Mouse (Mus musculus): Measurements from ENCODE around the gene Aldh1a2. TPM values are rescaled to one million over a fixed set of nuclear protein-coding genes. Genes with fewer than 3 reads are reported as not detected.

Gene Aldh1a2
- polyA plus RNA-seq, 1 experiment = 8.7 TPM

DNA sequence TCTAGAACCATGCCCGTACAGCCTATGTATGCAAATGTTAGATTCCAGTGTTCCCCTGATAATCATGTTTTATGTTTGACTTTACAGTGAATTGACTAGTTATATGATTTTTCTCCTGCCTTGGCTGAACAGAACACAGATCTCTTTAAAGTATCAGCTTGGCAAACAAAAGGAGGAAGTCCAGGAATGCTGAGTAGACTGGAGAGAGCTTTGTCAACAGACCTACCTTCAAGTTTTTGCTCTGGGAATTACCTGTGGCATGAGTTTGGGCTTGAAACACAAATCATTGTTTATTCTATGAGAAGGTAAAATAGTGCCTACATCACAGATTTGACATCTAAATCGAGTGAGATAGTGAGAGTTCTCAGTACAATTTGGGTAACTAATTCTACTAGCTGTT, 24.3 kb downstream of the Aldh1a2 start:
- Histone ChIP-seq H3K27ac (ENCODE audit: insufficient read depth, low read depth, low read length) (no peak overlapping the region), H3K4me1 (ENCODE audit: control insufficient read depth, insufficient read depth, low read length) (no peaks in the 10 kb centered on the region), H3K36me3 (ENCODE audit: control insufficient read depth, insufficient read depth, low read length) (no peaks in the 10 kb centered on the region), H3K27me3 (replicated peaks; ENCODE audit: control insufficient read depth, insufficient read depth, low read length) (no peaks in the 10 kb centered on the region), H3K4me3 (ENCODE audit: insufficient read depth, low read depth, low read length) (no peak overlapping the region)
- TF ChIP-seq CTCF (conservative IDR thresholded peaks at IDR 0.05; ENCODE audit: insufficient read depth, insufficient read length, low read depth, low read length) = no peak
- no peak for TF ChIP-seq POLR2A (IDR thresholded peaks at IDR 0.05; ENCODE audit: low read depth, low read length)
- WGBS = 83% methylated on average over 2 of the region's 2 CpGs
- DNase-seq = no peak

DNA sequence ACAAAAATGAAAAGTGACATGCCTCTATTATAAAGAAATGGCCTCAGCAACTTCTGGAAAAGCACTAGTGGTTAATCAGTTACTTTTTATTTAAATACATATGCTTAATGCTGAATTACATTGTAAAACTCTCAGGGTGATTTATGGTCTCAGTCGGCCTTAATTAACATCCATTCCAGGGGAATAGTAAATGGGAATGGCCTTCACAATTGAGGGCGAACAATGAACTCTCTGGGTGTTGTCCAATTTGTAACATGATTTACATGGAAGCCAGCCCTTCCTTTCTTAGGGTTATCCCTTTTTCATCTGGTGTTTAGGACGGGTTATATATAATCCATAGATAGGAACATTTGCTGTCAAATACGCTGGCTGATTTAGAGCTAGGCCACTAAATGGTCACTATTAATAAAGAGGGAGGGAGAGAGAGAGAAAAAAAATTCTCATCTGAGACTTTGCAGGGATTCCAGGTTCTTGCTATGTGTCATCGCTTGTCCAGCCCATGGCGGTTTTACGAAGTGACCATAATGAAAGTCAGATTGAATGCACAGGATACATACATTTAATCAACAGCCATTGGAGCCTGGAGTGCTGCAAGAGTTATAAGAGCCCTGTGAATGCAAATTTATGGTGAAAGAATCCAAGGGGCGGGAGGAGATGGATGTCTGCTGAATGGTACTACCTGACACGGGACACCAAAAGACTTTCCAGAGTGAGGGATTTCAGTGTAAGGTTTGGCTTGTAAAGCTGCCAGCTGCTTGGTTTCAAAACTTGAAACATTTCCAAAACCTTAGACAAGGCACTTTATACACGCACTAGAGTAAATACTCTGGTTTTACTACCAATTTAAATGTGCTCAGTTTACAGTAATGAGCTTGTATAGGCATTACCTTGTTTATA, 26.2 kb downstream of the Aldh1a2 start:
- WGBS = 51% methylated on average over 10 of the region's 10 CpGs
- TF ChIP-seq POLR2A (IDR thresholded peaks at IDR 0.05; ENCODE audit: low read depth, low read length) = no peak
- no peaks in the 10 kb centered on the region; the same call in 1 of the 2 replicates for H3K27me3 ChIP-seq (replicated peaks; ENCODE audit: control insufficient read depth, insufficient read depth, low read length)
- no peak overlapping the region for H3K4me3 ChIP-seq (ENCODE audit: insufficient read depth, low read depth, low read length)
- DNase-seq = peak; percentile 8
- H3K27ac ChIP-seq (ENCODE audit: insufficient read depth, low read depth, low read length) = no peak overlapping the region
- no peaks in the 10 kb centered on the region for H3K36me3 ChIP-seq (ENCODE audit: control insufficient read depth, insufficient read depth, low read length)
- H3K4me1 ChIP-seq (ENCODE audit: control insufficient read depth, insufficient read depth, low read length) = no peaks in the 10 kb centered on the region

DNA sequence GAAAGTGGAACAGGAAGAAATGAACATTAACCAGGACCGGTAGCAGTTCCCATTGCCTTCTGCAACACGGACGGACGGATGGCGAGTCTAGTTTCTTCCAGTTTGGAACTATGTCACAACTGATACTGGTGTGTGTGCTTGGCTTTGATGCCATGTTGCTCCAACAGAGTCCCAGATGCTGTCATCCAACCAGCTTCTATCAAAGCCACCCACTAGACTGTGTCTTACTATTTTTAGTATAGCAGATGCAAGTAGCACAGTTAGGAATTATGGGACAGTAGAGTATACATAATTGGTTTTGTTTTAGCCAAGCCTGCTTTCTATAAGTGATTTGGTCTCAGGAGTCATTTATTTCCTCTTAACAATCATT, 26.8 kb downstream of the Aldh1a2 start:
- no peak for DNase-seq
- Histone ChIP-seq H3K27me3 (replicated peaks; ENCODE audit: control insufficient read depth, insufficient read depth, low read length) (no peaks in the 10 kb centered on the region; the same call in 1 of the 2 replicates), H3K4me1 (ENCODE audit: control insufficient read depth, insufficient read depth, low read length) (no peaks in the 10 kb centered on the region), H3K27ac (ENCODE audit: insufficient read depth, low read depth, low read length) (no peak overlapping the region), H3K36me3 (ENCODE audit: control insufficient read depth, insufficient read depth, low read length) (no peaks in the 10 kb centered on the region), H3K4me3 (ENCODE audit: insufficient read depth, low read depth, low read length) (no peak overlapping the region)
- TF ChIP-seq CTCF (conservative IDR thresholded peaks at IDR 0.05; ENCODE audit: insufficient read depth, insufficient read length, low read depth, low read length) = no peak
- WGBS = 75% methylated on average over 5 of the region's 5 CpGs

DNA sequence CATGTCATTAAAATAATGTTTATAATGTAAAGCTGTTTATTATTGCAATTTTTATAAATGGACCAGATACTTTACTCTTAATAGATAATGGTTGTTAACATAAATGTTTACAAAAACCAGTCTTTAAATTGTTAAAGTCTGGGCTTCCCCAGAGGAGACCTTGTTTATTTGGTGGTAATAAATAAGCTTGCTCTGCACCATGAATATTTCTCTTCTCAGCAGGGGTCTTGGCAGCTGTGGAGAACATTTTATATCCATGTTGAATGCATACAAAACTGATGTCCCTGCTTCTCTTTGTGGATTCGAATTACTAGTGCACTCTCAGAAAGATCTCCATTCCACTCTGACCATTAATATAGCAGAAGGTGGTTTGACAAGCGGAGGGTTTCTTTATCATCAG, 38.8 kb downstream of the Aldh1a2 start:
- DNase-seq = no peak
- H3K27ac ChIP-seq (ENCODE audit: insufficient read depth, low read depth, low read length) = no peak overlapping the region
- H3K36me3 ChIP-seq (ENCODE audit: control insufficient read depth, insufficient read depth, low read length) = no peaks in the 10 kb centered on the region
- no peak overlapping the region for H3K4me3 ChIP-seq (ENCODE audit: insufficient read depth, low read depth, low read length)
- 70% methylated on average over 2 of the region's 2 CpGs for WGBS
- no peaks in the 10 kb centered on the region for H3K27me3 ChIP-seq (replicated peaks; ENCODE audit: control insufficient read depth, insufficient read depth, low read length)
- TF ChIP-seq CTCF (conservative IDR thresholded peaks at IDR 0.05; ENCODE audit: insufficient read depth, insufficient read length, low read depth, low read length) (no peak), POLR2A (IDR thresholded peaks at IDR 0.05; ENCODE audit: low read depth, low read length) (no peak)
- no peaks in the 10 kb centered on the region for H3K4me1 ChIP-seq (ENCODE audit: control insufficient read depth, insufficient read depth, low read length)

DNA sequence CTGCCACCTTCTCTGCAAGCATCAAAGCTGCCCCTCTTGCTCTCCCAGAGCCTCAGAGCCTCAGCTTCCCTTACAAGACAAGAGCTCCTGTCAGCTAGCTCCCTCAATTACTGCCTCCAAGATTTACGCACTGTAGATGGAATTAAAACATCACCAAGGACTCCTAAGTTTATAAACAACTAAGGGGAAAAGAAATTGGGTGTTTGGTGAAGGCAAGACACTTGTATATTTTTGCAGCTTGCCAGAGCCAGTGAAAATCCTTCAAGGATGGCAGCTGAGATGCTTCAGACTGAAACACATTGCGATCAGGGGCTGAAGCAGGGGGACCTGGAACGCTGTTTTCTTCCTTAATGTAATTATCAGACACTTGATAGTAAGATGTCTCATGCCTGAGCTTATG, 47.1 kb downstream of the Aldh1a2 start:
- DNase-seq = no peak
- no peak overlapping the region for H3K4me3 ChIP-seq (ENCODE audit: insufficient read depth, low read depth, low read length)
- WGBS = 82% methylated on average over 3 of the region's 3 CpGs
- H3K36me3 ChIP-seq (ENCODE audit: control insufficient read depth, insufficient read depth, low read length) = no peaks in the 10 kb centered on the region
- H3K27ac ChIP-seq (ENCODE audit: insufficient read depth, low read depth, low read length) = no peak overlapping the region
- H3K27me3 ChIP-seq (replicated peaks; ENCODE audit: control insufficient read depth, insufficient read depth, low read length) = no peaks in the 10 kb centered on the region
- TF ChIP-seq CTCF (conservative IDR thresholded peaks at IDR 0.05; ENCODE audit: insufficient read depth, insufficient read length, low read depth, low read length) (no peak), POLR2A (IDR thresholded peaks at IDR 0.05; ENCODE audit: low read depth, low read length) (no peak)
- H3K4me1 ChIP-seq (ENCODE audit: control insufficient read depth, insufficient read depth, low read length) = no peaks in the 10 kb centered on the region

DNA sequence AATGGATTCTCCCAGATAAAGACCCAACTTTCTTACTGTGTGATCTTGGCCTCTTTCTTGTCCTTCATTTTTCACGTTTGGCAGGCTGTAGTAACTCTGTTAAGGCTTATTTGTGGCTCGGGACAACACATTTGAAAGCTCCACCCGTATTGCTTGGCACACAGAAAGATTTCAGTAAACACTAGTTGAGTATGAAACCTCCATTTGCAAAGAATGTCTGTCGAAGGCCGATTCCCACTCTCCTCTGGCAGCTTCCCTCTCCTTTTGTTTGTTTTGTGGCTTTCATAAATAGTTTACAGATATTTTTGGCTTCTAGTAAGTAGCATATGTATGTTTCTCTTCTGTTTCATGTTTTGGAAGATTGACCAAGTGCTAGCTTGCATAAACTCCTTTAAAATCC, 54.1 kb downstream of the Aldh1a2 start:
- 76% methylated on average over 5 of the region's 5 CpGs for WGBS
- TF ChIP-seq CTCF (conservative IDR thresholded peaks at IDR 0.05; ENCODE audit: insufficient read depth, insufficient read length, low read depth, low read length) = no peak
- TF ChIP-seq POLR2A (IDR thresholded peaks at IDR 0.05; ENCODE audit: low read depth, low read length) = no peak
- Histone ChIP-seq H3K36me3 (ENCODE audit: control insufficient read depth, insufficient read depth, low read length) (no peaks in the 10 kb centered on the region), H3K27me3 (replicated peaks; ENCODE audit: control insufficient read depth, insufficient read depth, low read length) (no peaks in the 10 kb centered on the region), H3K4me3 (ENCODE audit: insufficient read depth, low read depth, low read length) (no peak overlapping the region), H3K27ac (ENCODE audit: insufficient read depth, low read depth, low read length) (no peak overlapping the region), H3K4me1 (ENCODE audit: control insufficient read depth, insufficient read depth, low read length) (no peaks in the 10 kb centered on the region; the same call in 1 of the 2 replicates)
- no peak for DNase-seq

DNA sequence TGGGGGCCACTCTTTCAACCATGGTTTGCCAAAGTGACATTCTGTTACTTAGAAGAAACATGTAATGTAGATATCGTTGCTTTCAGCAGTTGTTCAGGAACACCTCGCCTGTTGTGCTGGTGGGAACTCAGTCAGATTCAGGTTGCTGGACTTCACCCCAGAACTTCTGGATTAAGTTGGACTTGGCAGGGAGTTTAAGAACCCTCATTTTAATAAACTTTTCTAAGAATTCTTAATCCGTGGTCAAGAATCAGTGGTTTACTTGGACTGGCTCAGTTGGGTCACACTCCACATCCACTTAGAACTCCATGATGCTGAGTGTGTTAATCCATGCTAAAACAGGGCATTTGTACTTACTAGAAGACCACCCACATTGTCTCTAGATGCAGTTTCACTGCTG, 54.6 kb downstream of the Aldh1a2 start:
- Histone ChIP-seq H3K4me1 (ENCODE audit: control insufficient read depth, insufficient read depth, low read length) (no peaks in the 10 kb centered on the region; the same call in 1 of the 2 replicates), H3K4me3 (ENCODE audit: insufficient read depth, low read depth, low read length) (no peak overlapping the region), H3K27ac (ENCODE audit: insufficient read depth, low read depth, low read length) (no peak overlapping the region), H3K36me3 (ENCODE audit: control insufficient read depth, insufficient read depth, low read length) (no peaks in the 10 kb centered on the region), H3K27me3 (replicated peaks; ENCODE audit: control insufficient read depth, insufficient read depth, low read length) (no peaks in the 10 kb centered on the region)
- 57% methylated on average over 3 of the region's 3 CpGs for WGBS
- DNase-seq = peak; percentile 60
- TF ChIP-seq CTCF (conservative IDR thresholded peaks at IDR 0.05; ENCODE audit: insufficient read depth, insufficient read length, low read depth, low read length) = no peak
- no peak for TF ChIP-seq POLR2A (IDR thresholded peaks at IDR 0.05; ENCODE audit: low read depth, low read length)

Measured in kidney, adult 2 months (tissue).